Mouse (Mus musculus) gastrocnemius, postnatal 25 days (tissue): Measurements from ENCODE around the gene Aldh16a1. TPM values are rescaled to one million over a fixed set of nuclear protein-coding genes. Genes with fewer than 3 reads are reported as not detected.
"Not testable (repeated sequence)": the region's sequence is repeated elsewhere in the genome, so short reads cannot be mapped to it uniquely, and the experiment has no call there.

Source experiments
- DNase-seq: peaks from one replicate; pipeline ENCODE4 v3.0.0; 2022
- total RNA-seq, 2 experiments: library from RNA; stranded (reverse); gene quantifications; 1 replicate in 1 of 2; 2 replicates in 1 of 2; pipeline ENCODE4 v1.2.3; 2021

The Aldh16a1 gene
- total RNA-seq, 2 experiments from 2014 or later = 15.6 to 15.9 TPM

DNA sequence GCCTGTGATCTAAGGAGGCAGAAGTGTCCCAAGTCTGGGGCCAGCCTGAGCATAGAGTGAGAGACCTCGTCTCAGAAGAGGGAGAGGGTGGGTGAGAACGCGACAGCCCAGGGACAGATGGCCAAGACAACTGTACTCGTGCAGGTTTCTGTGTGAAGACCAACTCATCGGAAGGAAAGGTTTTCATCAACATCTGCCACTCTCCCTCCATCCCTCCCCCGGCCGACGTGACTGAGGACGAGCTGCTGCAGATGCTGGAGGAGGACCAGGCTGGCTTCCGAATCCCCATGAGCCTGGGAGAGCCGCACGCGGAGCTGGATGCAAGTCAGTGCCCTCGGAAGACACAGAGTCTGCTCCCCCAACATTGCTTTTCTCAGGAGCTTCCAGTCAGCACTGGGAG is 3.1 kb upstream of the Aldh16a1 start:
- no peak for DNase-seq

DNA sequence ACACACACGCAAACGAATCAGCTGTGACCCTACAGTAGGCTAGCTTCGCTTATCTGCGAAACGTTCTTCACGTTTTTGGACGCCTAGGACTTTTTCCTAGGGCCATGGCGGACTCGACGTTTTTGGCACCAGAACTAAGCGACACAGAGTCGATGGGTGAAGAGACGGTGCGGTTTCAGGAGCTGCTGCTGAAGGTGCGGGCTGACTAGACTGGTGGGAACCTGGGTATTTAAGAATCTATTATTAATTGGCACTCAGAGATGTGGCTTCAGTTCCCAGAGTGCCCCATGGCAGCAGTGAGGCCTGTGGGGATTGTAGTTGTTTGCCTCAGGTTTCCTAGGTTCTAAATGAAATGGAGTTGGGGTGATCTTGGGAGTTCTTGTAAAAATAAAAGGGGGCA is 1.8 kb upstream of the Aldh16a1 start:
- no peak for DNase-seq

DNA sequence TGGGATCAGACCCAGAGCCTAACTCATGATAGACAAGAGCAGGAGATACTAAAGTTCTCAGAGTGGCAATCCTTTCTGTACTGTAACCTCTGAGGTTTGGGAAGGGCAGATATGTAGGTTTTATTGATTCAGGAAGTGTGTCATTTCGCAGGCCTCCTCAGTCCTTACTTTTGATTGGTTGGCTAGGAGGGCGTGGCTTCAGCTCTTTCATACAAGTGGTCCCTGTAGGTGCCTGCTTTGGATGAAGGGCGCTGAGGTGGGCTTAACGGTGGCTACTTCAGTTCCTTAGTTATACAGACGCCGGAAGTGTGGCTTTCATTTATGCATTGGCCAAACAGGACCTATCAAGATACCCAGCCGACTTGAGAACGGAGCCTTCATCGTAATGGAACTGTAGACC is 1.2 kb upstream of the Aldh16a1 start:
- no peak for DNase-seq

DNA sequence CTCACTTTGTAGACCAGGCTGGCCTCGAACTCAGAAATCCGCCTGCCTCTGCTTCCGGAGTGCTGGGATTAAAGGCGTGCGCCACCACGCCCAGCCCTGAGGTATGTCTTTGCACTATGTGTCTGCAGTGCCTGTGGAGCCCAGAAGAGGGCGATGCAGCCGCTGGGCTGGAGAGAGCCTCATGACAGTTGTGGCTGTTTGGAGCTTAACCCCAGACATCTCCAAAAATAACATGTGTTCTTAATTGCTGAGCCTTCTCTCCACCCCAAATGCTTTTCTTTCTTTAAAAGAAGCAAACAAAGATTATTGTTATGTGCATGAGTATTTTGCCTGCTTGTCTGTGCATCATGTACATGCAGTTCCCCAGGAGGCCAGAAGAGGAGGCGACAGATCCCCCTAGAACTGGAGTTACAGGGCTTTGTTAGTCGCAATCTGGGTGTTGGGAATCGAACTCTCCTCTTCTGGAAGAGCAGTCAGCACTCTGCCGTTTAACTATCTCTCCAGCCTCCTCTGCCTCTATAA is 670 bp upstream of the Aldh16a1 start:
- DNase-seq = peak; percentile 58

DNA sequence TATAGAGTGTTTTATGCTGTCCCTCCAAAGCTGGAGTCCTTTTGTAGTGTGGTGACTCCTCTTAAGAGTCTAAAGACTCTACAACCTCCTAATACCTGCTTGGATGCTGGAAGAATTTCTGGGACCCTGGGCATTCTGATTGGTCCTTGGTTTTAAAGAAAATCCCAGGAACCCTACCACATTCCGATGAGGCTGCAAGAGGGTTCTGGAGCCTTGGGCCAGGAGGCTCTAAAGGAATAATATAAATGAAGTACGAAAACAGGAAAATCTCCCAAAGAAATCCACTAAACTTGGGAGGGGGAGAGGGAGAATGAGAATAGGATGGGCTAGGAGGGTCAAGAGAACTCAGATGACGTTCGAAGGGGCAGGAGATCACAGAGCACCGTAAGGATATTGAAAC is 798 bp downstream of the Aldh16a1 start:
- no peak for DNase-seq

DNA sequence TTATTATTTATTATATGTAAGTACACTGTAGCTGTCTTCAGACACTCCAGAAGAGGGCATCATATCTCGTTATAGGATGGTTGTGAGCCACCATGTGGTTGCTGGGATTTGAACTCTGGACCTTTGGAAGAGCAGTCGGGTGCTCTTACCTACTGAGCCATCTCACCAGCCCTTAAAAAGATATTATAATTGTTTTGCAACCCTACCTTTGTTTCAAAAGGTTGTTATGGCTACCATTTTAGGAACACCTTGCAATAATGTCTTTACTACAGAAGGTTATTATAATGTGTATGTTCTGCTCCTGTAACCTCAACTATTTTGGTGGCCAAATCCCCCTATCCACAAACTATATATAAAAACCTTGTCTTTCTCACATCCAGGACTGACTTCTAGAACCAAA is 1.3 kb downstream of the Aldh16a1 start:
- not testable (repeated sequence) for DNase-seq

DNA sequence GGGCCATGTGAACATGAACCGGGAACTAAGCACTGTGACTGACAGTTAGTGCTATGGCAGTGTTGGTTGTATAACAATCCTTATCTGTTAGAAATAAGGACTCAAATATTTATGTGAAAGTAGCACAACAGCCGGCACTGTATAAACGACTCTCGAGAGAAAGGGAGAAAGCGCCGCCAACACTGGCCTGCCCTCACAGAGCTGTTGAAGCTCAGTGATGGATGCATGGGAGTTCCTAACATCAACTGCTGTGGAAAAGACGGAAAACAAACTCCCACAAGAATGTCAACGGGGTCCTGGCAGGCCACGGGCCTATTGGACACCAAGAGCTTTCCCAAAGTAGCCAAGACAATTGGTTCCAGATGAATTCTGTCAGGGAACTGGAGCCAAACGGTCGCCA is 3.1 kb downstream of the Aldh16a1 start:
- peak; percentile 59 for DNase-seq

DNA sequence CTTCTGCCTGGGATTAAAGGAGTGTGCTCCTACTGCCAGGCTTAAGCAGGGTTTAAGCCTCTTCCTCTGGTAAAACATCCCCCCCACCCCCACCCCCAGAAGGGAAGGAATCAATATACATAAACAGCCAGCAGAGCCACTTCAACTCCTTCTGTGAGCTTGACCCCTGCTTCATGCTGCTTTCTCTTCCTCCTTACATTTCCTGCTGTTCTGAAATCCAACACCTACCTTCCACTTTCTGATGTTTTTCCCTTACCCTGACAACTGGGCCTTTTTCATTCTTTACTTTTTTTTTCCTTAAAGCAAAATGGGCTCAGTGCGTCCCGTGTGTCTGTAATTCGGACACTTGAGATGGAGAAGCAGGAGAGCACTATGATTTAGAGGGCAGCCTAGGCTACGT is 4.1 kb downstream of the Aldh16a1 start:
- DNase-seq = no peak

DNA sequence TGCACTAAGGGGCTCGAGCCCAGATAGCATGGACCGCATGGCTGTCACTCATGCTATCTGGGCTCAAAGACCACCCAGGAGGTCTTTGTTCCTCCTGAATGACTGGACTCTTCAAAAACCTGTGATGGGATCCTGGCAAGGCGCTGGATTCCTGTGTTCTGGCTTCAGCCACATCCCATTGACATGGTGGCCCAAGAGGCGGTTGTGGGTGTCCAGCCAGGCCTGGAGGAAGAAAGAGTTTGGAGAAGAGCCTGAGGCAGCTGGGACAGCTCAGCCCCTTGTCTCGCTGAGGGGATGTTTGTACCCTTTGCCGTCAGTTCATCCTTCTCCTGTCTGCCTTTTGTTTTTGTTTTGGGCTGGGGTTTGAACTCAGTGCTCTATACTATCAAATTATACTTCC is 4.8 kb downstream of the Aldh16a1 start:
- DNase-seq = peak; percentile 50

DNA sequence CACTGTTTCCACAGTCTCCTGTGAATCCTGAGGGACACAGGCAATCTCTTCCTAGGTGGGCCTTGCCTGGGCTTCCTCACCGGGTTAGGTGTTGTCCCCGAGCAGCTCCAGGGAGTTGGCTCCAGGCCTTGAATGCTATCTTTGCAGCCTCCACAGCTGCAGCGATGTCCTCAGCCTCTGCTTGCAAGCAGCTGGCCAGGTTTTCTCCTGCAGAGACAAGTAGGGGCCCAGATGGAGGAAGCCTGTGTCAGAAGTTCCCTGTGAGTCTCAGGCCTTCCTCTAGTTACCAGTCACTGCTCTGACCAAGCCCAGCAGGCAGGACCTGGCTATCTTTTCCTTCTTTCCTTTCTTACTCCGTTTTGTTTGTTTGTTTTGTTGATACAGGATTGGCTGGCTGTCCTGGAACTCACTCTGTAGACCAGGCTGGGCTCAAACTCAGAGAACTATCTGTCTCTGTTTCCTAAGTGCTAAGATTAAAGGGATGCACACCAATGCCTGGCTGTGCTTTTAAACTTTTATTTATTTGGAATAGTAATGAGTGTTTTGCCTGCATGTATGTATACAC is 5.8 kb downstream of the Aldh16a1 start:
- DNase-seq = no peak

DNA sequence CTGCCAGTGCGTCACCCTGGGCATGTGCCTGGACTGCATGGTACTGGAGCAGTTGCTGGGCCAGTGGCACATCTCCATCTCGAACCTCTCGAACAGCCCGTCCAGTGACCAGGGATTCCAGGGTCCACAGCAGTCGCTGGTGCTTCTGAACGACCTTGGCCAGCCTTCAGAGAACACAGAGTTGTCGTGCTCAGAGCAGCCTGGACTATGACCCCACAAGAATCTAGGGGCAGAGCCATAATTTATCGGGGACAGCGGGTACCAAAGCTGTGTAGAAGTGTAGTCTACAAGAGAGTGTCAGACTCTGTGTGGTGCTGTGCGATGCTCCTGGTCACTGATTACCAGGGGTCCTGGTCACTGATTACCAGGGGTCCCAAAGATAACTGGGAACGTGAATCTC is 6.5 kb downstream of the Aldh16a1 start:
- DNase-seq = no peak

DNA sequence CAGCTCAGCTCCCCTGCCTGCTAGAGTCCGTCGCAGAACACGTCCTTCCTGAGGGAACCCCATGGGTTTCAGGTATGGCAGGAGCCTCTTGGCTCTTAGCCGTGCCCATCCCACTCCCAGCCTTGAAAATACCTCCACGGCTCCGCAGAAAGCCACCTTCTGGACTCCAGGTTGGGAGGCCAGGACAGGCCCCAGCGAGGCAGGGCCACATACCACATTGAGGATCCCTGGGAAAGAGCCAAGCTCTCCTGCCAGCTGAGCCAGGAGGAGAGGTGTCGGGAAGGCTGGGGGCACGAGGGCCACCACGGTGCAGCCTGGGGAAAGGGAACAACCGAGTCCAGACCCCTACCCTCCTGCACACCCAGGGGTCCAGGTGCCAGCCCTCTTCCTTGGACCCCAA is 7.1 kb downstream of the Aldh16a1 start:
- no peak for DNase-seq

DNA sequence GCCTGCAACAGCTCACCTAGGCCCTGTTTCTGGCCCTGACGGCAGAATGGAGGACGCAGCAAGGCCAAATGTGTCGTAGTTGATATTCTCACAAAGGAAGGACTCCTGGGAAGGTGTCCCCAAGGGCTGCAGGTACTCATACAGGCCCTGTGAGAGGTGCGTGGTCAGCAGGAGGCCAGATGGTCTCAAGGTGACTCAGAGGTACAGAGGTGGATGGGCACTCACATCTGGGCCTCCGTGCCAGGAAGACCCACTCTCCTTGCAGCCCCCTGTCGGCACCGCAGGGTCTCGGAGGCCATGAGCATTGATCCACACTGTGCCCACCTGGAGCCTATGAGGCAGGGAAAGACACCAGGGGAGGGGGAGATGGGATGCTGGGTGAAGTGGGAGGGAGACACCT is 8.9 kb downstream of the Aldh16a1 start:
- no peak for DNase-seq

DNA sequence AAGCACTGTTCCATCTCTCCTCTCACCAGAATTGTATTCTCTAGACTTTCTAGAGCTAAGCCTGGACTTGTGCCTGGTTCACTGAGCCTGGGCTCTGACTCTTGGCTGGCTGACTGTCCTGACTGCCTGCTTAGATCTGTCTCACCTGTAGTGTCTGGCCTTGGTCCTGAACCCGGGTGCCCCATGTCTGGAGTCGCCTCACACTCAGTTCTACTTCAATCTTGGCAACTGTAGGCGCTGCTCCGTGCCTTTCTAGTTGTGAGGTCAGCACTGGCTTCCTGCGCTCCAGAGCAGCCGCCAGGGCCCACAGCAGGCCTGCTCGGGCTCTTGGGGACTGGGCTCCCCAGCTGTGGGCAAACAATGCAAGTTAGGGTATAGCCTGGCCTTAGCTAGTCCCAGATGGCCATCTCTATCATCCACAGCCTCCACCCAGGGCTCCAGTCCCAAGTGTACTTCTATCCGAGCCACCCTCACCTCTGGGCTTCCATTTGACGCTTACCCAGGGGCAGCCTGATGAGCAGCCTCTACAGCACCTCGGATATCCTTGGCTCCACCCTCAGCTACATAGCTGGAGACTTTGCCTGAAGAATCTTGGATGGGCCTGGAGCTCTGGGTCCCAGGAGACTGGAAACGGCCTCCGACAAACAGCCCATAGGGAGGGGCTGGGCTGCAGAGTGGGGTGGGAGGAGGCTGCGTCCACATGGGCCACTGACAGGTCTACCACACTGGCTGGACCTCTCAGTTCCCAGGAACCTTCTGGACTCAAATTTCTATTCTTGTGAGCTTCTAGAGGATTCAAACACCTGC is 9.8 kb downstream of the Aldh16a1 start:
- DNase-seq = peak; percentile 47

DNA sequence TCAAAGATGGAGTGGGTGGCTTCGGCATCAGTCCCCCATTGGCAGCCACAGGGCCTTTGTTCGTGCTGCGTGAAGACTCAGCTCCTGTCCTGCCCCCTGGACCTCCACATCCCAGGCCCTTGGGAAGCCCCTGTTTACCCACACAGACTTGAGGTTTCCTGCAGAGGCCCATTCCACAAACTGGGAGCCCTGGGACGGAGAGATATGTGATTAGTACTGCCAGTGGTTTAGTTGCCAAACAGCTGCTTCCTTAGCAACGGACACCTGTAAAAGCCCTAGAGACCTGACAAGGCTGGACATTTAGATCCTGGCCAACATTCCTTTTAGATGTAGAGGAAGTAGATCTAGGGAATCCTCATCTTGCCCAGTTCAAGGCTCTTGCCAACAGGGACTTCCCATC is 12.5 kb downstream of the Aldh16a1 start:
- DNase-seq = no peak

DNA sequence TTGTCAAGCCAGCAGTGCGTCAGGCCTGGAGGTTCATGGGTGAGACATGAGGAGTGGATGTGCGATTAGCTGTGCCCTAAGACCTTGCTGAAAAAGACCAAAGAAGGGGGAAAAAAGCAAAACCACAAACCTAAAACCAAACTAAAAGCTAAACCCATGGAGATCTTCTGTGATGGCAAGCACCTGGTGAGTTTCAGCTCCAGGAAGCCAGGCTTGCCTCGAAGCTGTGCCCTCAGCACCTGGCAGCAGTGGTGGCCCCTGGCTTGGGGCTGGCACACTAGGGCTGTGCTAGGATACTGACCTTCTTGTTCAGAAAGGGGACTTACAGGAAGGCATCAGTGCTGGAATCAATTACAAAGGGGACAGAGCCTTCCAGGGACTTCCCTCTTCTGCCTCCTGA is 13.1 kb downstream of the Aldh16a1 start:
- no peak for DNase-seq

DNA sequence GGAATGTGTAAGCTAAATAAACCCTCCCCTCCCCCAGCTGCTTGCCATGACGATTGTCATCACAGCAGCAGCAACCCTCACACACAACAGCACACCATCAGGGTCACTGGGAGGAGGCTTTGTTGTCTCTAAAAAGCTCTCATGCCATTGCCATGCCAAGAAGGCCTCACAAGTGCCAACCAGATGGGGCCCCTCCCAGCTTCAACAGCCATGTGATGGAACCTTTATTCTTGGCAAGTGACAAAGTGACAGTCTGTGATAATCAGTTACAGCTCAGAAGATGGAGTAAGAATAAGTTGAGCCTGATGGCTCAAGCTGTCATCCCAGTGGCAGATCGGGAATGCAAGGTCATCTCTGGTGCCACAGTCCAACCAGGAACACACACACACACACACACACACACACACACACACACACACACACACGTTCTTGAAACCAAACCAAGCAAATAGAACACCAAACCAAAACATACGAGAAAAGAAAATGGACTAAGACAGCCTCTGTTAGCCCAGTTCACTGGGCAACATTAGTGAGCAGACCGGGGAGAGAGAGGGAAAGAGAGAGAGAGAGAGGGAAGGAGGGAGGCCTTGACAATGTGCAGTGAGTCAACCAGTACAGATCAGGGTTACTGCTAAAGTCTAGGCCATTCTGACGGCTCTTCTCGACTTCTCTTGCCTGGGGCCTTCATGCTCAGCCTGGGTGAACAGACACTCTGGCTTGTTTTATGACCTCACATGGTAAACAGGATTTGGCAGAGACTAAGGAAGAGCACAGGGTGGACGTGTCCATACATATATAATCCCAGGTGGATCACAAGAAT is 14.3 kb downstream of the Aldh16a1 start:
- DNase-seq = no peak

DNA sequence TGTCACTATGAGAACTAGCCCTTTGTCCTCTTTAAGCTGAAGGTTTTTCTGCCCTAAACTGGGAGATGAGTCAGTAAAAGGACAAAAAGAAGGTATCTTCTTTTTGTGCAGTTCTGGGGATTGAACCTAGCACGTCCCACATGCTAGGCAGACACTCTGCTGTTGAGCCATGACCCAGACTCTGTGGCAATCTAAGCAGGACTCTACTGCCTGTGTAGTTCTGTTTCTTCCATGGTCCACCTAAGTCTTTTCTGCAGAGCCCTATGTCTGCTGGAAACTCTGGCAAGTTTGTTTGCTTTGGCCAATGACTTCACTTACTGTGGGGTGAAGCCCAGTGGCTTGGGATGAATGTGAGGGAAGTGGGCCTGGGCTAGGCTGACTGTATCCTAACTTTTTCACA is 16.0 kb downstream of the Aldh16a1 start:
- DNase-seq = no peak

DNA sequence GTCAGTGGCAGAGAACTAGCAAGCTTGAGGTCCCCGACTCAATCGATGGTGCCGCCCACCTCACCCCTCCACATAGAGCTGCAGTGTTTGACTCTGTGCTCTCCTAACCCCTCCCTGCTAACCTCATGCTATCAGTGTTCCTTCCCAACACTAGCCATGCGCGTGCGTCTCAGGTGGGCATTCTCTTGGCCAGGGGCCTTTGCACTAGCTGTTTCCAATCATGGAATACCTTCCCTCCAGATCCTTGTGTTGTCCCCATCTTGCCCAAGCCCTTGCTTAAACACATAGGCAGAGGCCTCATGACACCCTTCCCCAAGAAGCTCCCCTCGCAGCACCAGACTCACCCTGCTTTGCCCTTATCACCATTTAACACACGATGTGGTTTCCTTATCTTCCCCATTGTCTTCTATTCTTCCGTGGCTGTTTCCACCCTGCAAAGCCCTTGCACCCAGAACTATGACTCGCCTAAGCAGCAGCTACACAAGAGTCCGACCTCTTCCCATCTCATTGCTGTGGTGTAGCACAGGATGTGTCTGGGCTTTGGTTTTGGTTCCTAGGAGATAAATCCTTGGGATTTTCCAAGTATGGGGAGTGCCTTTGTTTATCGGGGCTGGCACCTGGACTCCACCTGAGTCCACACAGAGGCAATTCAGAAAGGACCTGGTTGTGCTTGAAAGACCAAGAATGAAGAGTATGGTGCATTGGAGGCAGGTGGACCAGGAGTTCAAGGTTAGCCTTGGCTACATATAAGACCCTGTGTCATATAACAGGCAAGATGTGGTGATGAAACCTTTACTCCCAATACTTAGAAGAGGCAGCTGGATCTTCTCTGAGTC is 17.0 kb downstream of the Aldh16a1 start:
- DNase-seq = no peak

DNA sequence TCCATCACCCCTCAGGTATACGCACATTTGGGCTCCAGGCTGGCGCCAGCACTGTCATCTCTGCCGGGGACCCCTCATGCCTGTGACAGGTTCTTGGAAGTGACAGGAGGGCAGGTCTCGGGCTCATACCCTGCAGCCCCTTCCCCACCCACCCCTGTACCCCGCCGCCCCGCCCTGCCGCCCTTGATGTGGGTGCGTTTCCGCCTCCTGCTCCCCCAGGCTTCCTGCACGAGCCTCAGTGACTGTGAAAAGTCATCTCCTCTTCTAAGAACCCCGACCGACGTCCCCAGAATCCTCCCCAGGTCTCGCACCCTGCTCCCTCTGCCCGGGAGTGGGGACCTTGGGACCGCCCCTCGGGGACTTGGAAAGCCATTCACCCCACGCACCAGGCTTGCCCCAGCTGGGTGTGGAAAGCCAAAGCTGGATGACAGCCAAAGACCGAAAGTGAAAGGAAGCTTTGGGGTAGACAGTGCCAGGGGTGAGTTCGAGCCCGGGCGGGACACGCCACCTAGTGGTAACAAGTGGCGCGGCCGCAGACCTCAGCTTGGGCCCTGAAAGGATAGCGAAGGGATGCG is 18.3 kb downstream of the Aldh16a1 start, which contains the start of the genes Gm45713 and Flt3l:
Gene Gm45713, minus strand, starts transcription at position 239 of the 575 bp plus-strand sequence.
Gene Flt3l, minus strand, starts transcription at position 440 of the 575 bp plus-strand sequence.
- peak; percentile 88 for DNase-seq

DNA sequence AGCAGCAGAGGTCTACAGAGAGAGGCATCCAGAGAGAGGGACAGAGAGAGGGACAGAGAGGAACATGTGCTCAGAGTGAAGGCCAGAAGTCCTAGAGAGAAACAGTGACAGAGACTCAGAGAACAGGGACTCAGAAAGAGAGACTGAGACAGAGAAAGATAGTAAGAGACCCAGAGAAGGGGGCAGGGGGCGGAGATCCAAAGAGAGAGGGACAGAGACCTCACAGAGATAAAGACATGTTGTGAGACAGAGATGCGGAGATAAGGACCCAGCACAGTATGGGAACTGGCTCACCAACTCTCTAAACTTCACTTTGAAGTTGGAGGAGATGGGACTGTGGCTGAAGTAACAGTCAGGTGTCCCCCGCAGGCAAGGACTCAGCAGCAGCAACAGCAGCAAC is 19.0 kb downstream of the Aldh16a1 start:
- no peak for DNase-seq
